Mouse (Mus musculus) left cerebral cortex, postnatal 10 days (tissue): Measurements from ENCODE around the gene Prr19. TPM values are rescaled to one million over a fixed set of nuclear protein-coding genes. Genes with fewer than 3 reads are reported as not detected.
A peak's percentile ranks its signal among the peaks of the same experiment; 100 is the strongest.

ENCODE experiments used
- DNase-seq, 2 experiments: peaks; one replicate each; pipeline ENCODE4 v3.0.0; 2021 to 2022; ENCODE audit warnings: low spot score in 2 of 2, mixed read lengths in 1 of 2; ENCODE audit errors: extremely low spot score in 1 of 2
- intact Hi-C: fragments of 180-260 bp; cut with DNase I; formaldehyde crosslinking; loops from one replicate; pipeline ENCODE4 v1.15.1; 2025
- total RNA-seq, 2 experiments: library from RNA; stranded (reverse); gene quantifications; 2 replicates each; pipeline ENCODE4 v1.2.3; 2021

Prr19 gene
- total RNA-seq, 2 experiments from 2014 or later, result 0.28 TPM; not detected in 1

DNA sequence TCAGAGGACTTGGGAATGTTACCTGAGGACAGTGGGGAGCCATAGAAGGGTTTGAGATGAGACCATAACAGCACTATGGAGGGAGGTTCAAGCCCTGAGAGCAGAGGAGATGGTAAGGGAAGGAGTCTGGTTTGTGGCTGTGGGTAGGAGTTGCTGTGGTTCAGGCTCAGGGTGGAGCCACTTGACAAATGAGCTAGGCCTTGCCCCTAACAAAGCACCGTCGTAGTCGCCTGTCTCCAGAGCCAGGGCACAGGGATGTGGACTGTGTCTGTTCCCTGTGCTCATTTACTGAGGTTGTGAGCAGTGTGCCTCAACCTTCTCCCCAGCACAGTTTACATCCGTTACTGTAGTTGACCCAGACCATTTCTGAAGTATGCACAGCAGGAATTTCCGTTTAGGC, 26.6 kb upstream of the Prr19 start:
- DNase-seq, result no peak
- intact Hi-C loops, result loop anchor here (2.0 kb wide), 1 partner anchor 28 kb away; no protein-coding TSS in a partner anchor

DNA sequence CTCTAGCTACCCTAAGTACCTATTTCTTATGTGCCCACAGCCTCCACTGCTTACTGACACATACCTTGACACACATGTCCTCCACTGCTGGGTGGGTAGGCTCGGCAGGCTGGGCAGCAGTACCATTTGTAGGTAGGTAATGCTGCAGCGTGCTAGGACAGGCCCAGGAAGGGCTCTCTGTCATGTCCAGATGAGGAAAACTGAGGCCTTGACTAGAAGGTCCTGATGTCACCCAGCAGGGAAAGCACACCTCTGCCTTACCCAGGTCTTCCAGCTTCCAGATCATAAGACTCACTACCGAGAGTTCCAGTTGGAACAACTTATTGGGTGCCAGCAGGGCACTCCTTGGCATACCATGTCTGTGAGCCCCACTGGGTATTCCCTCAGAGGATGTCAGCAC, 26.2 kb upstream of the Prr19 start:
- DNase-seq, result no peak
- intact Hi-C loops, result loop anchor here (2.0 kb wide), 1 partner anchor 28 kb away; no protein-coding TSS in a partner anchor

DNA sequence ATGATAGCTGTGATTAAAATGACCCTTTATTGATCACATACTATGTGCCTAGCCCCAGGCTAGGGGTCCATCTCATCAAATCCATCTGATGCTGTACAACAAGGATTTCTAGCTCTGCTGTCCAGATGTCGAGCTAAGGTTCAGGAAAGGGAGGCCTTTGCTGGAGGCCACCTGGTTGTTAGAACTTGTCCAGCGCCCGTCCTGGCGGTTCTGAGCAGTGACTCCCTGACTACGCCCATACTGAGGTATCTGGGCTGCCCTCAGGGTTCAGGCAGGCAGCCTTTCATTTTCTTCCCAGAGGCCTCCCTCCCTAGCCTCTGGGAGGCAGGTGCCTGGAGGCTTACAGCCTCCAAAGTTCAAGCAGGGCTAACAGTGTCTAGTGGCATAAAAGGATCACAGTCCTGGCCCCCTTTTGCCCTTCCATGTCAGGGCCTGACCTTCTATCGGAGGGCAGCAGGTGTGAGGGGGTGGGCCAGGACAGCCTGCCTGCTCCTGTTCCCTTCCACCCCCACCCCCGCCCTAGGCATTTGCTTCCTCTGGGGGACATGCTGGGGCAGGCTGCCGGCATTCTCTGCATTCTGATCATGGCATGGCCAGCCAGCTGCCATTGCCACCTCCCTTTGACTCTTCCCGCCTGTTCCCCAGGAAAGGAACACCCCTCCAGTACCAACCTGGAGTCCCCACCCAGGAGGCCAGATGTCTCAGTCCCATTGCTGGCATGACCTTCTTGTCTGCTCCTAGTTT, 25.5 kb upstream of the Prr19 start:
- DNase-seq, result no peak
- intact Hi-C loops, result loop anchor here (2.0 kb wide), 1 partner anchor 29 kb away; no protein-coding TSS in a partner anchor

DNA sequence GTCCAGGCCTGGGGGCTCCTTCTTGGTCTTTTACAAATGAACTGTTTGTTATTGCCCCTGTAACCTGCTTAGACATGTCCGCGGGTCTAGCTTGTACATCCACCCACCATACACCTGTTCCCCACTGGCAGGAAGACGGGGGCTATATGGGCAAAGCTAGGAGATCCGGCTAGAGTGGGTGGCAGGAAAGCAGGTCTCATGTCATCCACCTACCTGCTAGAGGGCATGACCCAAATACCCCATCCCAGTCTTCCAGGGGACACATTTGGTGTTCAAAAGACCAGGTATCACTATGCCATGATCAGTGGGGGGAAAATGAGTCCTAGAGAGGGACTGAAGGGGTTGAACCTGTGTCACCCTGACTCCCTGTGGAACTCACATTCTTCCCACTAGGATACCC, 23.8 kb upstream of the Prr19 start:
- intact Hi-C loops, result no loop called here
- no peak for DNase-seq

DNA sequence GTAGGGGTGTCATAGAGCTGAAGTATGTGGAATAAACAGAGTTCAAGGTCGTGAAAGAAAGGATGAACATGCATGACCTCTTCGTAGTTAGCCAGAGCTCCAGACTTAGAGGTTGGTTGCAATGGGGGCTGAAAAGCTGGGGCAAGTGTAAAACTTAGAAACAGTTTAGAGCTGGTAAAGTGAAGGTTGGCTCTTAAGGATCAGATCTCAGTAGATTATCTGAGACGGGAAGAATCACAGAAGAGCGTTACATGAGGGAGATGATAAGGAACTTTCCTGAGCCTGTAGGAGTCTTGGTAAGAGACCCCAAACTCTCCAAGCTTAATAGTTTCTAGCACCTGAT, 23.2 kb upstream of the Prr19 start:
- intact Hi-C loops, result no loop called here
- DNase-seq, result no peak

DNA sequence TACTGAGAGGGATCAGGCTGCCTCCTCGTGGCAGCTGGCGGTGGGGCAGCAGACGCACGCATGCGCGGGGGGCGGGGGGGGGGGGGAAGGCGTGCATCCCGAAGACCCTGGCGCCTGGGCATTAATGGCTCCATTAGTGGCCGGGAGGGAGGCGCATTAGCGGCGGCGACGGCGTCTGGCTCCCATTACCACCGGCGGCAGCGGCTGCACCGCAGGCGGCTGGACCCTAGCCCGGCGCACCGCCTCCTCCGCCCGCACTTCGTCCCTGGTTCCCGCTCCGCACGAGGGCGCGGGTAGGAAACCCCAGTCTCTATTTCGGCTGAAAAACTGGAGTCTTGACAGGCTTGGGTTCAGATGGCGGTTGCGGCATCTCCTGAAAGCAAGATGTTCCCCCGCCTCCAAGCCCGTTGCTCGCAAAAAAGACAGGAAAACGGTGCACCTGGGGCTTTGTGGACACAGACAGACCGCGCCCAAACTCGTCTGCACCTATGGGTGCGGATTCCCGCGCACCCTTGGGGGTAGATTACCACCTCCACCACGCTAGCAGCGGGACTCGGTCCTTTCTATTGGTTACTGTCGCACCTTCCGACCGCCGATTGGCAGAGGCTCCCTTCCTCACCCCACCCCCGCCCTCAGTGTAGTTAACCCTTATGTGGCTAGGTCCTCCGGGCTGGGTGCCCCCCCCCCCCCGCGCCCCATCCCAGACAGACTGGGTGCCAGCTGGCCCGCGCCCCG, 22.7 kb upstream of the Prr19 start:
- peak; percentile 87 to 89 for DNase-seq
- intact Hi-C loops, result no loop called here

DNA sequence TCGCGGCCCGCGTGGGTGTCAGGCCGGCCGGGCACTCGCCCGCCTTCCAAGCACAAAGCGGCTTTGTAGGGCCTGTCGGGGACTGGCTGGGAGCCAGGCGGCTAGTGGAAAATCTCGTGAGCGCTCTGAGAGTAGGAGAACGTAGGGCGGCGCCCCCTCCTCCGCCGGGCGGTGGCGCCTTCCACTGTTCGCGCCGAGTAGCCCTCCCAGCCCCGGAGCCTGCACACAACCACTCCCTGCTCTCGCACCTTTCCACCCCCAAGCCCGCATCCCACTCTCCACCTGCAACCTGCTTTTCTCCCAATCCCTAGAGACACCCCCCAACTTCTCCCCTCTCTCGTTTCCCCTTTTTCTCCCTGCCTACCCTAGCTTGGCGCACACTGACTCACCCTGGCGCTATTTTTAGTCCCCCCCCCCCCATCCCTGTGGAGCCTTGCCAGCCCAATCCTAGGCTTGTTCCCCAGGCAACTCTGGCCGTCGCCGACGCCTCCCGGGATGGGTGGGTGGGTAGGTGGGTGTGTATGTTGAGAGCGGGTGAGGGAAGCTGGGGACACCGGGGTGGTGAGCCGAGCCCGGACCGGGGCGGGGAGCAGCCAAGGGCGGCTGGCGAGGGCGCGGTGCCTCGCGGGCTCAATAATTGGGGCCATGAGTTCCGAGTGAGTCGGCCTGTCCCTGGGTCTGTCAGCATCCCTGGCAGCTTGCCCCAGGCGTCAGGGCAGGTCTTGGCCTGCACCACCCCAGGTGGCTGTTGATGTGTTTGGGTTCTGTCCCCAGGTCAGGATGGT, 21.9 kb upstream of the Prr19 start:
- peak; percentile 89 to 95 for DNase-seq
- intact Hi-C loops, result no loop called here

DNA sequence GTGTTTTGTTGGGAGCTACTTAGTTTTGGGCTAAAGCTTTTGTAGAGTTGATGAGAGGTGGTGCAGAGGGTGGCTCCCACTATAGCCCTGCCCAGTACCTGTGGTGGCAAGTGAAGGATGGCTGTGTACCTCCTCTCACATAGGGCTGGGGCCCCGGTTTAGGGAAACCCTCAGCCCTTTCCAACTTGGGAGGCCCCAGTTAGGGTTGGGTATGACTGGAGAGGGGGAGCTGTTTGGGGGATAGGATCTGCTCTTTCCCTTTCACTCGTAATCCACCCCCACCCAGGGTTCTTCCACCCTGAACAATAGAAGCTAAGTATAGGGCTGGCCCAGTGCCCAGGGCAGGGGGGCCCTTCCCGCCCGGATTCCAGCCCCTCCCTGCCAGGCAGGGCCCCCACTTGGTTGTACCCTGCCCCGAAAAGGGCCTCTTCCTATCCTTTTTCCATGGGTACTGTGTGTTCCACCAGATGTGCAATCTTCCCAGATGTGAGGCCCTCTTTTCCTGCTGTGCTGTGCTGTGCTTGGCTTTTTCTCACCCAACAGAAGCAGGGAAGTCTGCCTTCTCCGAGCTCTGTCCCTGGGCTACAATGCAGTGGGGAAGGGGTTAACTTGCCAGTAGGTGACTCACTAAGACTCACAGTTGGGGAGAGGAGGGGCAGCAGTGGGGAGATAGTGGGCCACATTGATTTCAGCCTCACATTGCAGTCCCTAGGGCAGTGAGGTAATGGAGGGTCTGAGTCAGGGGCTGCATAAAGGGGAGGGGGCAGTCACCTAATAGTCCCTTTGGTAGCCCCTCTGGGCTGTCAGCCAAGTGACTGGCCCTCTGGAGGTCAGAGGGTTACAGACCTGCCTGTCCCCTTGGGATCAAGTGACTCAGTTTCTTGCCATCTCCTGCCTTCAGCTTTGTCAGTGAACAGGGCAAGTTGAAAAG, 21.1 kb upstream of the Prr19 start:
- DNase-seq, result peak in 1 of 2 experiments; percentile 82
- intact Hi-C loops, result loop anchor here (2.0 to 5.0 kb wide), 2 partner anchors 35 to 37 kb away; partner anchors contain the start of gene Megf8

DNA sequence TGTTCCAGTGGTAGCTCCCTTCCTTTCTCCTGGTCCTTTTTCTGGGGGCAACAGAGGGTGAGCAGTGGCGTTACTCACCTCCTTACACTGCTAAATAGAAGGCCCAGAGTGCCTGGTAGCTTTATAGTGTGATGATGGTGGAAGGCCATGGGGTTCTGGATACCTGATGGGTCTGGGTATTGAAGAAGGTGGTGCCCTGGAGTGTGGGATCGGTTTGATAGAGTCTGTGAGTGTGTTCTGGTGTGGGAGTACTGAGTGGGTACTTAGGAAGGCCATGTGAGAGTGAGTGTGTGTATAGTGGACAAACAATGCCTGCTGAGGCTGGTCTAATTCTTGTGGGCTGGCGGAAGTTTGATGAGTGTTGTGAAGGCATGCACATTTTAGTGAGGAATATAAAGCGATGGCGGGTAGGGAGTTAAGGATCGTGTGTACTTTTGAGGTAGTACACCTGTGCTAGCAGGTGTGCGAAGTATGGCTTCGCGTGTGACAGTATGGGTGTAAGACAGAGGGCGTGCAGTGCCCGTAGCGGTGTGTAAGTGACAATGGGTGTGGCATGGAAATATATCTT, 20.0 kb upstream of the Prr19 start:
- DNase-seq, result no peak

DNA sequence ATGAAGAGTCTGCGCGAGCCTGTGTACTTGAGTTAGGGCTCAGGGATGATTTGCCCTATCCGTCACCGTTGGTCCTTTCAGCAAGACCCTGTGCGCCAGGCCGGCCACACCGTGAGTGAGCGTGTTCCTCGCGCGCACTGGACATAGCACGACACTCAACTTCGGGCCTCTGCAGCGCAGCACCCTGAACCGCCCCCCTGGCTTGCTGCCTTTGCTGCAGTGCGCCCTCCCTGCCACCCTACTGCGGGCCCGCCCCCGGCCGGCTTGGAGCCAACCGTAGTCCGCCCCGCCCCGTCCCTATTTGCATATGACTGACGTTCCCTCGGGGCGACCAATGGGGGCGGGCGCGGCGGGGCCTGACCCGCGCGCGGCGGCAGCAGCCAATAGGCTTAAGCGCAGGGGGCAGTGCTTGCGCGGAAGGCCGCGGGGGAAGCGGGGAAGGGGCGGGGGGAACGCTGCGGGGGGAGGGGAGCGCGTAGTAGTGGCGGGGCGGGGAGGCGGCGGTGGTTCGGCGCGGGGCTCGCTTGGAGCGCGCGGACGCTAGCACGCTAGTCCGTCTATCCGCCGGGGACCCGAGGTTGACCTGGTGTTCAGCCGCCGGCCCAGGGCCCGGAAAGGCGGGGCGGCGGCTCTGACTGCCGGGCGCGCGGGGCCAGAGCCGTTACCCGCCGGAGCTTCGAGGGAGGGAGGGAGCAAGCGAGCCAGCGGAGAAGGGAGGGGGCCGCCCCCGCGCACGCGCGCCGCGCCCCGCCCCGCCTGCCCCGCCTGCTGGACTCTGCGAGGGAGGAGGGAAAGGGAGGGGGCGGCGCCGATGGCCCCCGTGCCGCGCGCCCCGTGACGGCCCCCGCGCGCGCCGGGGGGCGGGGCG, 19.2 kb upstream of the Prr19 start:
- intact Hi-C loops, result loop anchor here (2.0 to 5.0 kb wide), 2 partner anchors 35 to 37 kb away; partner anchors contain the start of gene Megf8
- peak; percentile 94 to 99 for DNase-seq

More for the DNA sequence above, 20.0 kb upstream of the Prr19 start:
- intact Hi-C loops, result loop anchor here (2.0 to 5.0 kb wide), 2 partner anchors 36 kb away; partner anchors contain the start of gene Megf8

DNA sequence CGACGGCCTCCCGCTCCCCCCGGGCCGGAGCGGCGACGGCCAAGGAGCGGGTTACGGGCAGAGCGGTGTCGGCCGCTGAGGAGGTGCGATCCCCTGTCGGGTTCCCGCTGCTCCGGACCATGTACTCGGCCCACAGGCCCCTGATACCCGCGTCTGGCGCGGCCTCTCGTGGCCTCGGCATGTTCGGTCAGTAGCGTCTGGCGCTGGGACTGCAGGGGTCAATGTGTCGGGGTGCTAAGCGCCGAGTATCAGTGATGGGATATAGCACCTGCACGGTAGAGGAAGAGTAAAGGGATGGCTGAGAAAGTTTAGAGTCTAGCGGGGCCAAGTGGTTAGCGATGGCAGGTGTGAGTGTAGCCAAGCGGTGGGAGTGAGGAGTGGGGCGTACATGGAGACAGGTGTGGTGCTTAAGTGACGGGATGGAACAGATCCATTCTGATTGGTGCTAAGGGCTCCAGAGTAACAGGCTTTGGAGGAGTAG, 18.4 kb upstream of the Prr19 start:
- DNase-seq, result peak in 1 of 2 experiments; percentile 70
- intact Hi-C loops, result loop anchor here (5.0 kb wide), 1 partner anchor 35 kb away; the partner anchor contains the start of gene Megf8

DNA sequence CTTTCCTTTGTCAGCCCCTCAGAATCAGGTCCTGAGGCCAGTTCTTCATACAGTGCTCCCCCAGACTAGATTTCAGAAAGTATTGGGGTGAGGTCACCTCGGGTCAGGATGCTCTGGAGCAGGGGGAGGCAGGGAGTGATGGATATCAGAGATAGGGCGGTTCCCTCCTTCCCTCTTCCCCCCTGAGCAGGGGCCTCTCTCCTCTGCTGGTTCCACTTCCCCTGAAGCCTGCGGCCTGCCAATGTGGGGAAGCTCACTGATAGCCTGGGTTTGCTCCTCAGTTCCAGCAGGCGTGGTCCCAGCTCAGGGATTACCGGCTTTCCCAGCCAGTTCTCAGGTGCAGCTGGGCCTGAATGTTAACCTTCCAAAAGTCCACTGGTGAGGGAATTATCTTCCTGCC, 17.6 kb upstream of the Prr19 start:
- intact Hi-C loops, result loop anchor here (5.0 kb wide), 1 partner anchor 34 kb away; the partner anchor contains the start of gene Megf8
- DNase-seq, result no peak

DNA sequence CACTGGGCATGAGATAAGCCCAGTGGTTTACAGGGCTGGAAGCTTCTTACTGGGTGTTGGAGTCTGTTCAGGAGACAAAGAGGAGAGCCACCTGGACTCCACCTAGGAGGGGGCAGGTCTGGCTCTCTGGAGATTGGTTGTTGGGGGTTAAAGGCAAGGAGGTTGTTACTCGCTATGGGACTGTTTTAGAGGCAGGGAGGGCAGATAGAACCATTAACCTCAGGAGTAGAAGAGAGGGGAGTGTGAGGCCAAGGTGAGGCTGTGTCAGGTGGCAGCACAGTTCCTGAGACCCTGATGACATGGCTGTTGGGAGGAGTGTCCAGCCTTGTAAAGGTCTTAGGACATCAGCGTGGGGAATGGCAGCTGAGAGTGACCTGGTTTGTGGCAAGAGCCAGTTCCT, 17.0 kb upstream of the Prr19 start:
- intact Hi-C loops, result loop anchor here (5.0 kb wide), 1 partner anchor 33 kb away; the partner anchor contains the start of gene Megf8
- DNase-seq, result no peak

DNA sequence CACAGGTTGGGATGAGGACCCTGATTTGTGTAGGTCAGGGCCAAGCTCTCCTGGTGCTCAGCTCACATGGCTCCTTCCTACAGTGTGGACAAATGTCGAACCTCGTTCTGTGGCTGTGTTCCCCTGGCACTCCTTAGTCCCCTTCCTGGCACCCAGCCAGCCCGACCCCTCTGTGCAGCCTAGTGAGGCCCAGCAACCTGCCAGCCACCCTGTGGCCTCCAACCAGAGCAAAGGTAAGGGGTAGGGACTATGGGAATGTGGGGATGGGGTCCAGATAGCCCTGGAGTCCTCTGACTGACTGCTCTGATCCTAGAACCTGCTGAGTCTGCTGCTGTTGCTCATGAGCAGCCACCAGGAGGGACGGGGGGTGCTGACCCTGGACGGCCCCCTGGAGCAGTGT, 16.4 kb upstream of the Prr19 start:
- intact Hi-C loops, result loop anchor here (5.0 kb wide), 1 partner anchor 33 kb away; the partner anchor contains the start of gene Megf8
- no peak for DNase-seq

DNA sequence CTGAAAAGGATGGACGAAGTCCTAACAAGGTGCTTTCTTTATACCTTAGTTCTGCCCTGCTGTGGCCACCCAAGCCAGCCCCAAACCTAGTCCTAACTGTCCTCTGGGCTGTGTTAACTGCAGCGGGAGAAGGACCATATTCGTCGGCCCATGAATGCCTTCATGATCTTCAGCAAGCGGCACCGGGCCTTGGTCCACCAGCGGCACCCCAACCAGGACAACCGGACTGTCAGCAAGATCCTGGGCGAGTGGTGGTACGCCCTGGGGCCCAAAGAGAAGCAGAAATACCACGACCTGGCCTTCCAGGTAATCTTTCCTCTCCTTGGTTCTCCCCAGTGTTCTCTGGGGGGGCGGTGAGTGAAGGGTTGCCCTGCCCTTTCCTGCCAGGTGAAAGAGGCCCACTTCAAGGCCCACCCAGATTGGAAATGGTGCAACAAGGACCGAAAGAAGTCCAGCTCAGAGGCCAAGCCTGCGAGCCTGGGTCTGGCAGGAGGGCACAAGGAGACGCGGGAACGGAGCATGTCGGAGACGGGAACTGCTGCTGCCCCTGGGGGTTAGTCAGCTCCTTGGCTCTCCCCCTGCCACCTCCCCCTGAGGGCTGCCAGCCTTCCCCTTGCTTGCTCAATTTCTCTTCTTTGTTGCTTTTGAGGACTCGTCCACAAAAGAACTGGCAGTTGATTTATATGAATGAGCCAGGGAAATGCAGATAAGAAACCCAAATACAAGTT, 15.5 kb upstream of the Prr19 start:
- intact Hi-C loops, result no loop called here
- no peak for DNase-seq

DNA sequence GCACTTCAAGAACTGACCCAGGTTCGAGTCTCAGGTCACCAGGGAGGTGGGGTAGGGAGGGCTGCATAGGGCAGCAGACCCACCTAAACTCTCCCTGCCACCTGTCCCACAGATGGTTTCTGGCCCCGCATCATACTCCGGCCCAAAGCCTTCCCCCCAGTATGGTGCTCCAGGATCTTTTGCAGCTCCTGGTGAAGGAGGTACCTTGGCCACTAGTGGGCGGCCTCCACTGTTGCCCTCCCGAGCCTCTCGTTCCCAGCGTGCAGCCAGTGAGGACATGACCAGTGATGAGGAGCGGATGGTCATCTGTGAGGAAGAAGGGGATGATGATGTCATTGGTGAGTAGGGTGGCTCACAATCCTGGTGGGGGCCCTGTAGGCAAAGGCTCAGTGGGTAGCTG, 14.2 kb upstream of the Prr19 start:
- no peak for DNase-seq
- intact Hi-C loops, result no loop called here
